Mouse (Mus musculus) brain, embryonic 14.5 days (tissue): Measurements from ENCODE around the gene Hmox1.

ENCODE experiments used
- CTCF ChIP-seq: fragments of 200-500 bp; IDR thresholded peaks from 2 replicates; pipeline ENCODE4 v1.5.1; 2012; ENCODE audit warnings: inconsistent platforms, mild to moderate bottlenecking, moderate library complexity, borderline replicate concordance; ENCODE audit not compliant: insufficient read depth, insufficient read length; ENCODE audit errors: extremely low read depth
- POLR2A ChIP-seq: fragments of 200-500 bp; IDR thresholded peaks from 2 replicates; pipeline ENCODE4 v1.6.1; 2012; ENCODE audit warnings: mild to moderate bottlenecking, inconsistent platforms, borderline replicate concordance; ENCODE audit not compliant: poor library complexity, insufficient read depth, insufficient read length, severe bottlenecking; ENCODE audit errors: extremely low read depth

- TF ChIP-seq CTCF (no peak), POLR2A (no peak)
These were observed 9.5 kb downstream of the Hmox1 start for GRCm38 (mm10) chr8:75102956-75103355.
